Mouse (Mus musculus): ENCODE data around the gene Pde4b. TPM values are rescaled to one million over a fixed set of nuclear protein-coding genes. Genes with fewer than 3 reads are reported as not detected.

Pde4b gene
- polyA plus RNA-seq, 1 experiment from 2014 or later = 11.9 TPM

DNA sequence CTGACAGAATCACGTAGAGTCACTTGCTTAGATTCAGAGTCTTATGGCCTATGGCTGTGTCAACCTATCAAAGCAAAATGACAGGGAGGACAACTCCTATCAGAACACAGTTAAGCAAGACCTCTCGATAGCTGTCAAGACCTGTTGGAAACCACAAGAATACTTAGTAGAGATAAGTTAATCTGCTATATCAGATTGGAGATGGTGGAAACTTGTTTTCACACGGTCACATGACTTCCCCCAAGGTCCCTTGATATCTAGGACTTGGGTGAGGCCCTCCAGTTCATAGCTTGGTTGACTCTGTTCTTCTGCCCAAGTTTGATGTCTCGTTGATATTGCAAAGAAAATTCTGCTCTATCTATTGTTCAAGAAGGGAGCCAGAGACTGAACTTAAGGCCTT lies 553.6 kb downstream of the Pde4b start:
- H3K4me2 ChIP-seq (ENCODE audit: low read length) = no peak overlapping the region
- WGBS = 88% methylated on average over 4 of the region's 4 CpGs
- no peak for TF ChIP-seq CTCF (IDR thresholded peaks at IDR 0.05; ENCODE audit: low read depth)

DNA sequence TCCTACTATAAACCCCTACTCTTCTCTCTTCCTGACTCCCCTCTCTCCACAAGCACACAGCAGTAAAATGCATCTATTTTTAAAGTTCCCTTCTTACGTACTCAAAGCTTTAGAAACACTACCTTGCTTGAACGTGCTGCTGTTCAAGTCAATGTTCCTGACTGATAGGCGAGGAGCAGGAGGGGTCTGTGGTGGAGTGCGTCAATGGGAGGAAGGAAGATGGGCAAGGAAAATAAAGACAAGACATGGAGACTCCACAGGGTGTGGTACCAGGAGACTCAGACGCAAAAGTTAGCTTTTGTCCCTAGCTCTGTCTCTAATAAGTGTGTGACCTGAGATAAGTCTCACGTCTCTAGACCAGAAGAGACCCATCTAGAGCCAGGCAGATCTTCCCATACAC lies 556.7 kb downstream of the Pde4b start:
- no peak for TF ChIP-seq CTCF (IDR thresholded peaks at IDR 0.05; ENCODE audit: low read depth)
- ATAC-seq (replicated peaks; ENCODE audit: low FRiP score, low read depth) (no peak), DNase-seq (ENCODE audit: low spot score) (no peak)
- no peaks in the 10 kb centered on the region for H3K4me1 ChIP-seq (replicated peaks; ENCODE audit: insufficient read depth, low read length)
- no peaks in the 10 kb centered on the region for H3K36me3 ChIP-seq (ENCODE audit: insufficient read depth, low read length)
- no peaks in the 10 kb centered on the region for H3K9me3 ChIP-seq (replicated peaks; ENCODE audit: low read length)
- no peak overlapping the region for H3K9ac ChIP-seq (ENCODE audit: low read depth, low read length)
- no peak overlapping the region for H3K4me2 ChIP-seq (ENCODE audit: low read length)
- H3K27ac ChIP-seq = no peak overlapping the region
- no peak overlapping the region for H3K4me3 ChIP-seq (replicated peaks; ENCODE audit: low read depth, low read length)
- WGBS = 81% methylated on average over 6 of the region's 6 CpGs
- no peaks in the 10 kb centered on the region for H3K27me3 ChIP-seq (ENCODE audit: insufficient read depth, low read length)

More for the DNA sequence above, 553.6 kb downstream of the Pde4b start:
- H3K27me3 ChIP-seq (ENCODE audit: insufficient read depth, low read length) = no peaks in the 10 kb centered on the region
- no peaks in the 10 kb centered on the region for H3K9me3 ChIP-seq (replicated peaks; ENCODE audit: low read length)
- no peaks in the 10 kb centered on the region for H3K36me3 ChIP-seq (ENCODE audit: insufficient read depth, low read length)
- ATAC-seq (replicated peaks; ENCODE audit: low FRiP score, low read depth) (no peak), DNase-seq (ENCODE audit: low spot score) (no peak)
- no peak overlapping the region for H3K27ac ChIP-seq
- H3K4me3 ChIP-seq (replicated peaks; ENCODE audit: low read depth, low read length) = no peak overlapping the region
- H3K4me1 ChIP-seq (replicated peaks; ENCODE audit: insufficient read depth, low read length) = 0 out of 2 replicates have a peak, but pooled peaks cover 2% of the 10 kb centered on the region
- no peak overlapping the region for H3K9ac ChIP-seq (ENCODE audit: low read depth, low read length)

DNA sequence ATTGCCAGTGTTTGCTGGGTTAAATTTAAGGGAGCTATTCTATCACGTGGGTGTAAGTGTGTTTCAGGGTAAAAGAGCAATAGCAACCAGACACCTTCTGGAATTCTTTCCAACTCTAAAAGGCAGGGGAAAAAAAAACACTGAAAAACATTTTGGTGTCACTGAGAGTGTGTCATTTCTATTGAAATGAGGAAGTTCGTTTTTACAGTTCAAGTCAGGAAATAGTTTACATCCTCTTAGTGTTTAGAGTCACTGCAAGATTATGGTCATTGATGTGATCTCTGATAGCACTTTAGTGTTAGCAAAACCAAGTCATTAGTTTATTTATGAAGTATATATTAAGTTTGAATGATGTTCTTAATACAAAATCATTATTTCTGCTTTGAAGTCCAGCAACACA lies 559.7 kb downstream of the Pde4b start:
- TF ChIP-seq CTCF (IDR thresholded peaks at IDR 0.05; ENCODE audit: low read depth) = no peak
- Histone ChIP-seq H3K27me3 (ENCODE audit: insufficient read depth, low read length) (no peaks in the 10 kb centered on the region), H3K27ac (no peak overlapping the region), H3K4me1 (replicated peaks; ENCODE audit: insufficient read depth, low read length) (no peaks in the 10 kb centered on the region), H3K9ac (ENCODE audit: low read depth, low read length) (no peak overlapping the region), H3K4me3 (replicated peaks; ENCODE audit: low read depth, low read length) (no peak overlapping the region), H3K4me2 (ENCODE audit: low read length) (no peak overlapping the region), H3K9me3 (replicated peaks; ENCODE audit: low read length) (no peaks in the 10 kb centered on the region), H3K36me3 (ENCODE audit: insufficient read depth, low read length) (no peaks in the 10 kb centered on the region)
- WGBS = 15% methylated on average over 2 of the region's 2 CpGs
- ATAC-seq (replicated peaks; ENCODE audit: low FRiP score, low read depth) = no peak
- DNase-seq (ENCODE audit: low spot score) = peak; percentile 15

DNA sequence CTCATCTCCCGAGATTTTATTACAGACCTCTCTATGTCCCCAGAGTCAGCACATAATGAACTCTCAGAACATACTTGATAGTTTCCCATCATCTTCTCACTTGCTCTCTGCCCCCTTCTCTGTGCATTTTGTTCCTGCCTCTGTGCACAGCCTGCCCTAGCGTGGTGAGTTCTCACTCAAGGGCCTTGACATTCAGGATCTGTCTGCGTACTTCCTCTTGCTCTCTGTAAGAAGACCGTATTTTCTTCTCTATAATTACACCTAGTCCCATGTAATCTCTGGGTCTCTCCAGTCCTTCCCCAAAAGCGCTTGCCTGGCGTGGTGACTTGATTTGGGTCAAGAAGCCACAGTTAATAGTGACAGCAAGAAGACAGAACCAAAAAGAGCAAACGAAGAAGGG lies 568.0 kb downstream of the Pde4b start:
- DNase-seq (ENCODE audit: low spot score) (no peak), ATAC-seq (replicated peaks; ENCODE audit: low FRiP score, low read depth) (no peak)
- H3K4me2 ChIP-seq (ENCODE audit: low read length) = no peak overlapping the region
- no peak overlapping the region for H3K4me3 ChIP-seq (replicated peaks; ENCODE audit: low read depth, low read length)
- H3K27ac ChIP-seq = no peak overlapping the region
- TF ChIP-seq CTCF (IDR thresholded peaks at IDR 0.05; ENCODE audit: low read depth) = no peak
- no peaks in the 10 kb centered on the region for H3K27me3 ChIP-seq (ENCODE audit: insufficient read depth, low read length)
- H3K9me3 ChIP-seq (replicated peaks; ENCODE audit: low read length) = no peaks in the 10 kb centered on the region
- no peaks in the 10 kb centered on the region for H3K36me3 ChIP-seq (ENCODE audit: insufficient read depth, low read length)
- WGBS = 78% methylated on average over 7 of the region's 7 CpGs
- H3K9ac ChIP-seq (ENCODE audit: low read depth, low read length) = no peak overlapping the region
- no peaks in the 10 kb centered on the region for H3K4me1 ChIP-seq (replicated peaks; ENCODE audit: insufficient read depth, low read length)

DNA sequence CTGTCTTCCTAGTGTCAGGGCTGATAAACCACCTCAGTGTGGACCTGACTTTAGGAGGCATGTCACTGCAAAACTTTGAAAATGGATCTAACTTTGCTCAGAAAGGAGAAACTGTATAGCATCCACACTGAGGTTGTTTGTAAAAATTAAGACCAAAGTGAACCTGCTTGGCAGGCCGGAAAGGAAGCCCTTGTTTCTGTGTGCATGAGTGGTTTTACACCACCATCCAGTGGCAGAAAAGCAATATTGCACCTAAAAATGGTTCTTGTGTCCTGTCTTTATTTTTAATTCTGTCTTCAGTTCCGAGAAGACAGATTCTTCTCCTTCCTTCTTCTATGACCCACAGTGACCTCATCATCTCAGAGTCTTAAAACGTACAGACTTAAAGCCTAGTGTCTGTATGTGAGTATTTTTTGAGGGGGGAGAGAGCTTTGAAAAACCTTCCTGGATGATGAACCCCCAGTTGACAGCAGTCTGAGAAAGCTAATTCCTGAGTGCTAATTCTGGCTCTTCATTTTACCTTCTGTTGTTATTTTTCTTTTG lies 569.2 kb downstream of the Pde4b start:
- H3K4me3 ChIP-seq (replicated peaks; ENCODE audit: low read depth, low read length) = no peak overlapping the region
- 5% methylated on average over 3 of the region's 3 CpGs for WGBS
- H3K9me3 ChIP-seq (replicated peaks; ENCODE audit: low read length) = no peaks in the 10 kb centered on the region
- peak; percentile 36; the same call in 1 of the 2 replicates for ATAC-seq (replicated peaks; ENCODE audit: low FRiP score, low read depth)
- H3K27me3 ChIP-seq (ENCODE audit: insufficient read depth, low read length) = no peaks in the 10 kb centered on the region
- DNase-seq (ENCODE audit: low spot score) = peak; percentile 89
- TF ChIP-seq CTCF (IDR thresholded peaks at IDR 0.05; ENCODE audit: low read depth) = peak; percentile 95
- H3K9ac ChIP-seq (ENCODE audit: low read depth, low read length) = no peak overlapping the region
- no peak overlapping the region for H3K27ac ChIP-seq
- no peaks in the 10 kb centered on the region for H3K36me3 ChIP-seq (ENCODE audit: insufficient read depth, low read length)
- H3K4me2 ChIP-seq (ENCODE audit: low read length) = no peak overlapping the region
- no peaks in the 10 kb centered on the region for H3K4me1 ChIP-seq (replicated peaks; ENCODE audit: insufficient read depth, low read length)

Other genes starting within 250 kb of the Pde4b start
- gene B020004J07Rik, start 243.5 kb upstream of the Pde4b start, polyA plus RNA-seq (2015; fragmentation: Nextera tagmentation; extraction: Ambion mirVana) = not detected in 2 replicates
- not detected in 2 replicates for gene C130073F10Rik, start 193.8 kb upstream of the Pde4b start, polyA plus RNA-seq (2015; fragmentation: Nextera tagmentation; extraction: Ambion mirVana)
- gene Gm12800, start 178.4 kb upstream of the Pde4b start, polyA plus RNA-seq (2015; fragmentation: Nextera tagmentation; extraction: Ambion mirVana) = not detected in 2 replicates
- gene Gm12794, start 147.1 kb upstream of the Pde4b start, polyA plus RNA-seq (2015; fragmentation: Nextera tagmentation; extraction: Ambion mirVana) = not detected in 2 replicates
- gene Gm12790, start 106.5 kb upstream of the Pde4b start, polyA plus RNA-seq (2015; fragmentation: Nextera tagmentation; extraction: Ambion mirVana) = not detected in 2 replicates
- not detected in 2 replicates for gene Gm12789, start 100.9 kb upstream of the Pde4b start, polyA plus RNA-seq (2015; fragmentation: Nextera tagmentation; extraction: Ambion mirVana)

Data from kidney, postnatal 0 days (tissue).